Mouse (Mus musculus) kidney, adult 2 months (tissue): ENCODE data around the gene Spint4.

Experiments
- CTCF ChIP-seq: fragments of 200-500 bp; conservative IDR thresholded peaks from 2 replicates; pipeline ENCODE4 v1.5.1; 2011; ENCODE audit warnings: low read depth, mild to moderate bottlenecking, control low read depth, low read length, moderate library complexity, mixed read lengths; ENCODE audit not compliant: insufficient read depth, insufficient read length
- POLR2A ChIP-seq: fragments of 200-500 bp; IDR thresholded peaks from one replicate; pipeline ENCODE4 v1.6.1; 2011; ENCODE audit warnings: low read depth, low read length, control low read depth

GRCm38 (mm10) chr2:164698201-164698600 lies at the start of gene Spint4:
- TF ChIP-seq CTCF, result no peak
- TF ChIP-seq POLR2A, result no peak
